Mouse (Mus musculus): ENCODE measurements at regions not wholly inside any gene's neighbourhood (a gene's known extent, or its start where the extent isn't known, plus 50 kb on each side); places are given as distances from the start of the nearest gene placed in this dataset.

DNA sequence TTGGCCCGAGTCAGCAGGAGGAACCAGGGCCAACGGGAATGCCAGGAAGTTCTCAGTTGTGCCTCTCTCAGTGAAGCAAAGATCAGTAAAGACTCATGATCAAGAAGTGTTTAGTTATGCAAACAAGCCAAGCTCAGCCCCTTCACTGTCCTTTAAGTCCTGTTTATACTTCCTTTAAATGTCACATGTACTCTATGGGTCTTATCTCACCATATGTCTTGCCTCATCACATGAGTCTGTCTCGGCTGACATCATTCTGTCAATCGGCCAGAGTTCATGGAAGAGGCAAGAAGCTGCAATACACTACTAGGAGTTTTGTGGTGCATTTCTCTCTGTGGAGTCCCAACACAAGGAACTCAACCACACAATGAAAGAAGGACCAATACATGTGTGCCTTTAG lies 71.8 kb downstream of the Scp2d1 start:
- Histone ChIP-seq H3K9ac (replicated peaks; ENCODE audit: low read length, poor library complexity, severe bottlenecking) (no peak overlapping the region), H3K36me3 (ENCODE audit: insufficient read depth, low read length) (no peaks in the 10 kb centered on the region), H3K27ac (ENCODE audit: low read depth, low read length) (no peak overlapping the region), H3K4me3 (ENCODE audit: low read depth, low read length) (no peak overlapping the region), H3K4me2 (ENCODE audit: low read depth, low read length, poor library complexity, severe bottlenecking) (no peak overlapping the region), H3K4me1 (ENCODE audit: insufficient read depth, low read length) (no peaks in the 10 kb centered on the region), H3K9me3 (ENCODE audit: low read length) (no peaks in the 10 kb centered on the region), H3K27me3 (ENCODE audit: insufficient read depth, low read length) (no peaks in the 10 kb centered on the region)
- WGBS: 84% methylated on average over 4 of the region's 4 CpGs
- DNase-seq (ENCODE audit: low spot score): no peak
- TF ChIP-seq CTCF (IDR thresholded peaks at IDR 0.05): no peak
- no peak for ATAC-seq (ENCODE audit: low FRiP score)

DNA sequence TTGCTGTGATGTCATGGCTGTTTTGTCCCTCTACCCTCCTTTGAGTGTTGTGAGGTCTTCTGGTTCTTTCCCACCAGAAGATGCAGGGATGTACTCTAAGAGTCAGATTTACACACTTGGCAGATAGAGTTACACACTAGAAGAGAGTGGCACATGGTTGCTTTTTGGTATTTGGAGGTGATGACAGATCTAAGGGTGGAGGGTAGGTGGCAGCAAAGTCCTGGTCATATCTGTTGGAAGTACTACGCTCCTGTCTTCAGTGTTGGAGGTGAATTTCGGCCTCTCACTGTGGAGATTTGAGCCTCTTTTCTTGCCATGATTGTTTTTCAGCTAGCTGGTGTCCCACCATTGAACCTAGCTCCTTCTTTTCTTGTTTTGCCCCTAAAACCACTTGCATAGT lies 73.0 kb downstream of the Scp2d1 start:
- WGBS: 95% methylated on average over 2 of the region's 2 CpGs
- TF ChIP-seq CTCF (IDR thresholded peaks at IDR 0.05): peak; percentile 26; the same call in 1 of the 2 replicates
- Histone ChIP-seq H3K4me2 (ENCODE audit: low read depth, low read length, poor library complexity, severe bottlenecking) (no peak overlapping the region), H3K9ac (replicated peaks; ENCODE audit: low read length, poor library complexity, severe bottlenecking) (no peak overlapping the region), H3K27me3 (ENCODE audit: insufficient read depth, low read length) (no peaks in the 10 kb centered on the region), H3K4me3 (ENCODE audit: low read depth, low read length) (no peak overlapping the region), H3K27ac (ENCODE audit: low read depth, low read length) (no peak overlapping the region), H3K4me1 (ENCODE audit: insufficient read depth, low read length) (no peaks in the 10 kb centered on the region), H3K36me3 (ENCODE audit: insufficient read depth, low read length) (no peaks in the 10 kb centered on the region), H3K9me3 (ENCODE audit: low read length) (no peaks in the 10 kb centered on the region)
- peak; percentile 28 for DNase-seq (ENCODE audit: low spot score)
- ATAC-seq (ENCODE audit: low FRiP score): no peak

DNA sequence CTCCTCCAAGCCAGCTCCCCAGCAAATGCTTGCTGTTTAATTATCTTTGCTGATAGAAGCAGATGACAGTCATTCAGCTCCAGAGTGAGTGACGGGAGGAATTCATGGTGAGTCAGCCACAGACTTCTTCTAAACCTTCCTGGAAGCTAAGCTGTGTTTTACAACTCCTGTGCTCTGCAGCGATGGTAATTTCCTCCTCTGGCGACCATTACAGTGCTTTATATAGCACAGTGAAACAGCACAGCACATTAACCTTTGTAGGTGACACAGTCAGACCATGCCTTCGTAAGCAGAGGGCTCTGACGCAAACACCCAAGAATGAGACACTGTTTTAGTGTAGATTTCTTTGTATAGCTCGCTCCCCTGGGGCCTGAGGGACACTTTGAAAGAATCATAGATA lies 83.3 kb downstream of the Scp2d1 start:
- no peaks in the 10 kb centered on the region for H3K4me1 ChIP-seq (ENCODE audit: insufficient read depth, low read length)
- ATAC-seq (ENCODE audit: low FRiP score) (no peak), DNase-seq (ENCODE audit: low spot score) (no peak)
- 78% methylated on average over 6 of the region's 6 CpGs for WGBS
- no peaks in the 10 kb centered on the region for H3K27me3 ChIP-seq (ENCODE audit: insufficient read depth, low read length)
- no peaks in the 10 kb centered on the region for H3K9me3 ChIP-seq (ENCODE audit: low read length)
- no peak overlapping the region for H3K4me3 ChIP-seq (ENCODE audit: low read depth, low read length)
- no peaks in the 10 kb centered on the region for H3K36me3 ChIP-seq (ENCODE audit: insufficient read depth, low read length)
- no peak overlapping the region for H3K4me2 ChIP-seq (ENCODE audit: low read depth, low read length, poor library complexity, severe bottlenecking)
- H3K27ac ChIP-seq (ENCODE audit: low read depth, low read length): no peak overlapping the region
- TF ChIP-seq CTCF (IDR thresholded peaks at IDR 0.05): no peak
- no peak overlapping the region for H3K9ac ChIP-seq (replicated peaks; ENCODE audit: low read length, poor library complexity, severe bottlenecking)

GRCm38 (mm10) chr2:144945840-144946239 lies 122.4 kb downstream of the Scp2d1 start:
- Histone ChIP-seq H3K9me3 (ENCODE audit: low read length) (no peaks in the 10 kb centered on the region), H3K9ac (replicated peaks; ENCODE audit: low read length, poor library complexity, severe bottlenecking) (no peak overlapping the region), H3K4me2 (ENCODE audit: low read depth, low read length, poor library complexity, severe bottlenecking) (no peak overlapping the region), H3K27ac (ENCODE audit: low read depth, low read length) (no peak overlapping the region), H3K36me3 (ENCODE audit: insufficient read depth, low read length) (no peaks in the 10 kb centered on the region), H3K27me3 (ENCODE audit: insufficient read depth, low read length) (no peaks in the 10 kb centered on the region), H3K4me3 (ENCODE audit: low read depth, low read length) (no peak overlapping the region), H3K4me1 (ENCODE audit: insufficient read depth, low read length) (no peaks in the 10 kb centered on the region)
- 78% methylated on average over 3 of the region's 3 CpGs for WGBS
- TF ChIP-seq CTCF (IDR thresholded peaks at IDR 0.05): no peak
- ATAC-seq (ENCODE audit: low FRiP score): no peak
- no peak for DNase-seq (ENCODE audit: low spot score)

GRCm38 (mm10) chr2:144946468-144946867 lies 123.0 kb downstream of the Scp2d1 start:
- DNase-seq (ENCODE audit: low spot score) (no peak), ATAC-seq (ENCODE audit: low FRiP score) (no peak)
- 84% methylated on average over 1 of the region's 1 CpGs for WGBS
- Histone ChIP-seq H3K27me3 (ENCODE audit: insufficient read depth, low read length) (no peaks in the 10 kb centered on the region), H3K9me3 (ENCODE audit: low read length) (no peaks in the 10 kb centered on the region), H3K36me3 (ENCODE audit: insufficient read depth, low read length) (no peaks in the 10 kb centered on the region), H3K9ac (replicated peaks; ENCODE audit: low read length, poor library complexity, severe bottlenecking) (no peak overlapping the region), H3K4me1 (ENCODE audit: insufficient read depth, low read length) (no peaks in the 10 kb centered on the region), H3K4me3 (ENCODE audit: low read depth, low read length) (no peak overlapping the region), H3K27ac (ENCODE audit: low read depth, low read length) (no peak overlapping the region), H3K4me2 (ENCODE audit: low read depth, low read length, poor library complexity, severe bottlenecking) (no peak overlapping the region)
- no peak for TF ChIP-seq CTCF (IDR thresholded peaks at IDR 0.05)

DNA sequence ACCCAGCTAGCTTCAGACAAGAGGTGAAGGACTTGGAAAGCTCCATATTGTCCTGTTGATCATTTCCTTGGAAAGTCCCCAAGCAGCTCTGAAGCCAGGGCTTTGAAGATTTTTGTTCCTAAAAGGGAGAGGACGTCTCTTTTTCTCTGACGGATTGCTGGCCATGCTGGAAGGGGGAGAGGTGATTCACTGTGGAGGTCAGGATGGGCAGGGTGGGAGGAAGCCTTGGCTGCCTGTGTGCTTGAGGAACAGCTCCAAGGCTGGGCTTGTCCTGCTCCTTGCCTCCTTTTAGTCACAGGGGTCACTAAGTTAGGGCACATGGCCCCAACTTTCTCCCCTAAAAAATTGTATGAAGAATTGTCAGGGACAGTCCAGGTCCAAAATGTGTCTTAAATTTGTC lies 125.8 kb downstream of the Scp2d1 start:
- no peaks in the 10 kb centered on the region for H3K27me3 ChIP-seq (ENCODE audit: insufficient read depth, low read length)
- no peak overlapping the region for H3K4me3 ChIP-seq (ENCODE audit: low read depth, low read length)
- H3K9me3 ChIP-seq (ENCODE audit: low read length): no peaks in the 10 kb centered on the region
- H3K27ac ChIP-seq (ENCODE audit: low read depth, low read length): no peak overlapping the region
- no peak for TF ChIP-seq CTCF (IDR thresholded peaks at IDR 0.05)
- DNase-seq (ENCODE audit: low spot score) (no peak), ATAC-seq (ENCODE audit: low FRiP score) (no peak)
- no peaks in the 10 kb centered on the region for H3K36me3 ChIP-seq (ENCODE audit: insufficient read depth, low read length)
- WGBS: 56% methylated on average over 2 of the region's 2 CpGs
- H3K4me1 ChIP-seq (ENCODE audit: insufficient read depth, low read length): no peaks in the 10 kb centered on the region
- H3K4me2 ChIP-seq (ENCODE audit: low read depth, low read length, poor library complexity, severe bottlenecking): no peak overlapping the region
- no peak overlapping the region for H3K9ac ChIP-seq (replicated peaks; ENCODE audit: low read length, poor library complexity, severe bottlenecking)
